Mouse (Mus musculus) cortical plate, adult 2 months (tissue): ENCODE results near the gene Sp7. TPM values are rescaled to one million over a fixed set of nuclear protein-coding genes. Genes with fewer than 3 reads are reported as not detected.
A peak's percentile ranks its signal among the peaks of the same experiment; 100 is the strongest.

Experiments used
- H3K27ac ChIP-seq: fragments of 200-500 bp; 2 replicates; pipeline ENCODE4 v1.5.1; 2012; ENCODE audit warnings: low read length, control low read depth, inconsistent platforms; ENCODE audit not compliant: insufficient read depth
- H3K4me1 ChIP-seq: fragments of 200-500 bp; 2 replicates; pipeline ENCODE4 v1.6.1; 2011; ENCODE audit warnings: low read length; ENCODE audit not compliant: control insufficient read depth, insufficient read depth
- H3K4me3 ChIP-seq: fragments of 200-500 bp; 2 replicates; pipeline ENCODE4 v1.5.1; 2011; ENCODE audit warnings: mild to moderate bottlenecking, low read length, control low read depth; ENCODE audit not compliant: insufficient read depth
- CTCF ChIP-seq: fragments of 200-500 bp; IDR thresholded peaks from 2 replicates; pipeline ENCODE4 v1.5.1; 2011; ENCODE audit warnings: mild to moderate bottlenecking, control low read depth, low read length; ENCODE audit not compliant: insufficient read depth; ENCODE audit errors: extremely low read depth
- POLR2A ChIP-seq: fragments of 200-500 bp; IDR thresholded peaks from 2 replicates; pipeline ENCODE4 v1.6.1; 2011; ENCODE audit warnings: mild to moderate bottlenecking, low read length, control low read depth; ENCODE audit not compliant: insufficient read depth; ENCODE audit errors: extremely low read depth
- polyA plus RNA-seq: library from polyadenylated mRNA; depleted of rRNA; stranded (reverse); fragments of >200 nt; gene quantifications from 2 replicates; pipeline ENCODE4 v1.2.3, GENCODE M21; 2012

Gene Sp7
- polyA plus RNA-seq, 1 experiment, result 2.3 TPM

- H3K4me1 ChIP-seq, result peaks cover 6% of the 10 kb centered on the region
- peak within 1 kb of the TSS; percentile 43 for H3K4me3 ChIP-seq
- no peak for TF ChIP-seq CTCF
- TF ChIP-seq POLR2A, result peak; percentile 99
- H3K27ac ChIP-seq, result peak within 1 kb of the TSS; percentile 97
Observed at GRCm38 (mm10) chr15:102405489-102406195, 38.7 kb upstream of the Sp7 start, which contains the start of gene Sp1. Gene Sp1, plus strand, starts transcription at chr15:102406143.

GRCm38 (mm10) chr15:102404608-102405488 is 37.9 kb upstream of the Sp7 start:
- no peak for TF ChIP-seq CTCF
- TF ChIP-seq POLR2A, result no peak
- Histone ChIP-seq H3K27ac (peak overlapping the region; percentile 97), H3K4me1 (peaks cover 6% of the 10 kb centered on the region), H3K4me3 (peak overlapping the region; percentile 43)

GRCm38 (mm10) chr15:102402210-102402609 is 35.2 kb upstream of the Sp7 start:
- no peak overlapping the region for H3K4me3 ChIP-seq
- no peaks in the 10 kb centered on the region; the same call in 1 of the 2 replicates for H3K4me1 ChIP-seq
- TF ChIP-seq POLR2A, result no peak
- TF ChIP-seq CTCF, result no peak
- no peak overlapping the region for H3K27ac ChIP-seq

- Histone ChIP-seq H3K4me1 (no peaks in the 10 kb centered on the region; the same call in 1 of the 2 replicates), H3K4me3 (no peak overlapping the region), H3K27ac (no peak overlapping the region)
- no peak for TF ChIP-seq CTCF
- no peak for TF ChIP-seq POLR2A
Observed at GRCm38 (mm10) chr15:102401278-102401677, 34.3 kb upstream of the Sp7 start.

DNA sequence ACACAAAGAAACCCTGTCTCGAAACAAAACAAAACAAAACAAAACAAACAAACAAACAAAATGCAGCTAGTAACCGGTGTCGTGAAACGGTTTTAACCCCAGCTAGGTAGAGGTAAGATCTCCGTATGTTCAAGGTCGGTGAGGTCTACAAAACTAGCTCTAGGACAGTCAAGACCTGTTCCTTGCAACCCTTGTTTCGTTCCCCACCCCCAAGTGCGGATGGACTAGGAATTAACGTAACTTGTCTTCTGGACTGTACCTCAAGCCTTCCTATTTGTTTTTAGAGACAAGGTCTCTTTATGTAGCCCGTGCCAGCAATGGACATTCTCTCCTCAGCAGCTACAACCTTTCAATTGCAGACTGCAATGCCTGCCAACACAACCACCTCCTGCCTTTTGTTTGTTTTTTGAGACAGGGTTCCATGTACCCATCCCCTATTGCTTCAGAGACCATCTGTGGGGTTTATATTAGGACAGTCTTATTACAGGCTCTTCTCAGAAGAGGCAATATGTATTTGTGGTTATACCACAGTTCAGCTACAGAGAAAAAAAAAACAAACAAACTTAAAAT is 33.6 kb upstream of the Sp7 start:
- Histone ChIP-seq H3K4me3 (no peak overlapping the region), H3K4me1 (no peaks in the 10 kb centered on the region; the same call in 1 of the 2 replicates), H3K27ac (no peak overlapping the region; the same call in 1 of the 2 replicates)
- TF ChIP-seq CTCF (no peak), POLR2A (no peak)

GRCm38 (mm10) chr15:102399229-102400221 is 32.5 kb upstream of the Sp7 start:
- Histone ChIP-seq H3K27ac (peak overlapping the region; percentile 26), H3K4me1 (no peaks in the 10 kb centered on the region; the same call in 1 of the 2 replicates), H3K4me3 (peak overlapping the region; percentile 52)
- no peak for TF ChIP-seq CTCF
- TF ChIP-seq POLR2A, result peak; percentile 56; the same call in 1 of the 2 replicates

- TF ChIP-seq CTCF, result no peak
- no peak for TF ChIP-seq POLR2A
- Histone ChIP-seq H3K4me1 (no peaks in the 10 kb centered on the region), H3K4me3 (no peak overlapping the region), H3K27ac (no peak overlapping the region)
Observed at GRCm38 (mm10) chr15:102398629-102399028, 31.6 kb upstream of the Sp7 start.

DNA sequence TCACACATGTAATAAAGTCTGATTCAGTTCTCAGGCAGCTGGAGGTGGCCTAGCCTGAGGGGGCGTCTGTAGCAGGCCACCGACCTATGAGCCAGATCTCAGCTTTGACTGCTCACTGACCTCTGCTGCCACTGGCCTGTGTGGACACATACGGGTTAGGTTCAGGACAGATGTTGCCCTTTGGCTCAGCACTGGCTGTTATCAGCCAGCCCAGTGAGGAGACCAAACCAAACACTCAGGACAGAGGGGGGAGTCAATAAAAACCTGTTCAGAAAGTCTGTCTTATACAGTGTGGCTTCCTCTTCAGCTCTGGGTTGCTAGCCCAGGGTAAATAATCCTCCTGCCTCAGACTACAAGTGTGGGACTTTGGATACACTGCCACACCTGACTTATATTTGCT is 28.1 kb upstream of the Sp7 start:
- H3K27ac ChIP-seq, result no peak overlapping the region
- no peak overlapping the region for H3K4me3 ChIP-seq
- TF ChIP-seq POLR2A (no peak), CTCF (no peak)

More for the DNA sequence above, 28.1 kb upstream of the Sp7 start:
- H3K4me1 ChIP-seq, result no peaks in the 10 kb centered on the region
